Mouse (Mus musculus): ENCODE measurements around the gene Itgam. TPM values are rescaled to one million over a fixed set of nuclear protein-coding genes. Genes with fewer than 3 reads are reported as not detected.

Gene Itgam
- polyA plus RNA-seq (2015; fragmentation: Nextera tagmentation; extraction: Ambion mirVana): 1.7 TPM in 2 replicates

DNA sequence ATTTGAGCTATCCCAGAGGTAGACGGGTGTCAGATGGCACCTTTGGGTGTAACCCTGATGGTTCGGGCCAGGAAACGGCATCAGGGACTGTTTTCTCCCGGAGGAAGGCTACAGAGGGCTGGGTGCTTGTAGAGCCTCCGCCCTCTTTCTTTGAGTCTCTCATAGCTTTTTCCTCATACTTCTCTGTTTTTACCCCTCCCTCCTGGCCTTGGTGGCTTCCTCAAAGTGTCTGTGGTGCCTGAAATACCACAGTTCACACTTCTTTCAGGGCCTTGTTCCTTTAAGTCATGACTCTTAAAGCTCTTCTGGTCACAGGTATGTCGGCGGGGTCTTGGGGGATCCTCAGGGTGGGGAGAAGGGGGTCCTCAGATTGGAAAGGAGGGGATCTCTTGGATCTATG lies at the start of gene Itgam, which contains the start of gene Gm49368:
Gene Itgam (plus strand): TSS at position 185 of the 400 bp plus-strand sequence.
Gene Gm49368 (plus strand): TSS at position 228 of the 400 bp plus-strand sequence.

DNA sequence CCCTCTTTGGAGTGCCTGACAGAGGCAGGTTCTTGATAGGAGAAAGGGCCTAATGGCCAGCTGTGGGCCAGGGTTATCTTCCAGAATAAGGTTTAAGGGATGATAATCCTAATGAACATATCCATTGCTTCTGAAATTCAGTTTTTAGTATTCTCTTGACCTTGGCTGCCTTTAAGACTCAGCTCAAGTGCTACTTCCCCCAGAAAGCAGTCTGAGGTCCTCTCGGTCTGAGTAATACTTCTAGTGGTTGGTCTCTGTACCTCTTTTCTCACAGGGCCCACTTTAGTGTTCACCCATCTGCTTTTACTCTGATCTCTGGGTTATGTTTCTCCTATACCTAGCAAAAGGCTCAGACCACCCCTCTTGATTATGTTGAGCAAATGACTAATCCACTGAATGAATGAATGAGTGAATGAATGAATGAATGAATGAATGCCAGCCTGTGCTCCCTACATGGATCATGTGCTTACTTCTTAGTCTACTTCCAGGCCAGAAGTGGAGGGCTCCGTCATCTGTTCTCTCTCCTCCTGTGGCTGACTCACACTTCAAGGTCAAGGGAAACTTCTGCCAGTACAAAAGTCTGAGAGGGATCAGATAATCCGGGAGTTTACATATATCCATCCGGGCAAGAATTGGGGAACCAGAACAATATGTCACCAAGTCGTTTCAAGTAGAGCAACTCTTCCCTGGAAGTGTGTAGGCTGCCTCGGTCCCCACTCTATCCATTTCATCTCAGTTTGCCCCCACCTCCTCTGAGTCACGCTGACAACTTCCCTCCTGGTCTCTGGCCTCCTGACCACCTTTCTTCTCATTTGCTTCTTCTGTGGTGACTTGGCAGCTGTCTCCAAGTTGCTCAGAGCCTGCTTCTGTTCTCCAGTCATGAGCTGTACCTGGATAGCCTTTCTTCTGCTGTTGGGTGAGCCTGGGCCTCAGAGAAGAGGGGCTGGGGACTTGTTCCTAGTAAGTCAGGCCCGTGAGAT lies 66.6 kb downstream of the Itgam start, which contains the start of gene Itgax:
Gene Itgax (plus strand): TSS at position 807 of the 980 bp plus-strand sequence.

DNA sequence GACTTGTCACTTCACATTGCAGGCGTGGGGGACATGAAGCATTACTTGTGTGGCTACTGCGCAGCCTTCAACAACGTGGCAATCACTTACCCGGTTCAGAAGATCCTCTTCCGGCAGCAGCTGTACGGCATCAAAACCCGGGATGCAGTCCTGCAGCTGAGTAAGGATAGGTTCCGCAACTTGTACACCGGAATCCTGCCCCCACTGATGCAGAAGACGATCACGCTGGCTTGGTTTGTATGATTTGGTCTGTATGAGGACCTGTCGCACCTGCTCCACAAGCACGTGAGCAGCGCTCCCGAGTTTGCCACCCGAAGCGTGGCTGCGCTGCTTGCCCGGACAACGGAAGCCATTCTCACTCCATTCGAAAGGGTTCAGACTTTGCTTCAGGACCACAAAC lies 91.6 kb downstream of the Itgam start, which contains the start of gene Itgad:
Gene Itgad (plus strand): TSS at position 301 of the 400 bp plus-strand sequence.

Other genes with a start within 250 kb of the Itgam start
- gene Stx4a, start 238.3 kb upstream of the Itgam start, polyA plus RNA-seq (2015; fragmentation: Nextera tagmentation; extraction: Ambion mirVana): 54.6 and 62.0 TPM in 2 replicates
- gene Stx1b, start 238.1 kb upstream of the Itgam start, polyA plus RNA-seq (2015; fragmentation: Nextera tagmentation; extraction: Ambion mirVana): 1.3 TPM in 2 replicates
- 3.4 and 3.6 TPM in 2 replicates for gene Zfp646, start 186.4 kb upstream of the Itgam start, polyA plus RNA-seq (2015; fragmentation: Nextera tagmentation; extraction: Ambion mirVana)
- 7.1 and 7.3 TPM in 2 replicates for gene Zfp668, start 185.8 kb upstream of the Itgam start, polyA plus RNA-seq (2015; fragmentation: Nextera tagmentation; extraction: Ambion mirVana)
- gene Prss53, start 171.7 kb upstream of the Itgam start, polyA plus RNA-seq (2015; fragmentation: Nextera tagmentation; extraction: Ambion mirVana): 0.91 and 1.0 TPM in 2 replicates
- not detected in 2 replicates for gene Gm21974, start 167.2 kb upstream of the Itgam start, polyA plus RNA-seq (2015; fragmentation: Nextera tagmentation; extraction: Ambion mirVana)
- 145 and 153 TPM in 2 replicates for gene Vkorc1, start 167.0 kb upstream of the Itgam start, polyA plus RNA-seq (2015; fragmentation: Nextera tagmentation; extraction: Ambion mirVana)
- gene Bckdk, start 158.6 kb upstream of the Itgam start, polyA plus RNA-seq (2015; fragmentation: Nextera tagmentation; extraction: Ambion mirVana): 110 and 114 TPM in 2 replicates
- 20.8 and 22.2 TPM in 2 replicates for gene Kat8, start 150.1 kb upstream of the Itgam start, polyA plus RNA-seq (2015; fragmentation: Nextera tagmentation; extraction: Ambion mirVana)
- gene Prss8, start 132.5 kb upstream of the Itgam start, polyA plus RNA-seq (2015; fragmentation: Nextera tagmentation; extraction: Ambion mirVana): 0.18 and 0.77 TPM in 2 replicates
- 14.3 and 14.4 TPM in 2 replicates for gene Prss36, start 115.9 kb upstream of the Itgam start, polyA plus RNA-seq (2015; fragmentation: Nextera tagmentation; extraction: Ambion mirVana)
- gene Fus, start 95.2 kb upstream of the Itgam start, polyA plus RNA-seq (2015; fragmentation: Nextera tagmentation; extraction: Ambion mirVana): 165 and 191 TPM in 2 replicates
- 55.0 and 60.4 TPM in 2 replicates for gene Pycard, start 68.8 kb upstream of the Itgam start, polyA plus RNA-seq (2015; fragmentation: Nextera tagmentation; extraction: Ambion mirVana)
- 49.1 and 51.6 TPM in 2 replicates for gene Trim72, start 58.7 kb upstream of the Itgam start, polyA plus RNA-seq (2015; fragmentation: Nextera tagmentation; extraction: Ambion mirVana)
- gene Gm49368, start within 50 bp of the Itgam start, polyA plus RNA-seq (2015; fragmentation: Nextera tagmentation; extraction: Ambion mirVana): not detected in 2 replicates
- gene Itgax, start 66.9 kb downstream of the Itgam start, polyA plus RNA-seq (2015; fragmentation: Nextera tagmentation; extraction: Ambion mirVana): 0.04 and 0.05 TPM in 2 replicates
- 0.21 and 0.32 TPM in 2 replicates for gene Itgad, start 91.7 kb downstream of the Itgam start, polyA plus RNA-seq (2015; fragmentation: Nextera tagmentation; extraction: Ambion mirVana)
- 1,575 and 2,022 TPM in 2 replicates for gene Cox6a2, start 143.7 kb downstream of the Itgam start, polyA plus RNA-seq (2015; fragmentation: Nextera tagmentation; extraction: Ambion mirVana)
- gene Armc5, start 174.7 kb downstream of the Itgam start, polyA plus RNA-seq (2015; fragmentation: Nextera tagmentation; extraction: Ambion mirVana): 7.5 and 8.2 TPM in 2 replicates
- 3.0 and 3.6 TPM in 2 replicates for gene 9130023H24Rik, start 175.4 kb downstream of the Itgam start, polyA plus RNA-seq (2015; fragmentation: Nextera tagmentation; extraction: Ambion mirVana)
- gene Tgfb1i1, start 184.2 kb downstream of the Itgam start, polyA plus RNA-seq (2015; fragmentation: Nextera tagmentation; extraction: Ambion mirVana): 51.5 and 58.6 TPM in 2 replicates
- gene Slc5a2, start 203.0 kb downstream of the Itgam start, polyA plus RNA-seq (2015; fragmentation: Nextera tagmentation; extraction: Ambion mirVana): 0.14 TPM in 1 of 2 replicates, not detected in the other
- gene BC017158, start 235.5 kb downstream of the Itgam start, polyA plus RNA-seq (2015; fragmentation: Nextera tagmentation; extraction: Ambion mirVana): 7.9 and 11.3 TPM in 2 replicates

Data from skeletal muscle tissue, postnatal 0 days (tissue).